Mouse (Mus musculus) limb, embryonic 13.5 days (tissue): Measurements from ENCODE around the gene Elf5. TPM values are rescaled to one million over a fixed set of nuclear protein-coding genes. Genes with fewer than 3 reads are reported as not detected.
A peak's percentile ranks its signal among the peaks of the same experiment; 100 is the strongest.

Experiments
- ATAC-seq: fragments of 200-750 bp; cut with Nextera tagmentation; 2 replicates; pipeline ENCODE4 v1.8.0; 2017; ENCODE audit warnings: low read depth, moderate number of reproducible peaks, moderate TSS enrichment; ENCODE audit not compliant: low FRiP score
- H3K27ac ChIP-seq: fragments of 300-500 bp; sonication (generic); 2 replicates; pipeline ENCODE4 v1.5.1; 2015; ENCODE audit warnings: inconsistent platforms, mild to moderate bottlenecking, moderate library complexity
- H3K27me3 ChIP-seq: fragments of 300-500 bp; sonication (generic); 2 replicates; pipeline ENCODE4 v1.6.1; 2015; ENCODE audit warnings: mild to moderate bottlenecking, inconsistent platforms
- H3K36me3 ChIP-seq: fragments of 300-500 bp; sonication (generic); 2 replicates; pipeline ENCODE4 v1.6.1; 2015; ENCODE audit warnings: inconsistent platforms, mild to moderate bottlenecking, moderate library complexity
- H3K4me1 ChIP-seq: fragments of 300-500 bp; sonication (generic); 2 replicates; pipeline ENCODE4 v1.6.1; 2015; ENCODE audit warnings: inconsistent platforms
- H3K4me2 ChIP-seq: fragments of 300-500 bp; sonication (generic); replicated peaks from 2 replicates; pipeline ENCODE4 v1.6.1; 2015; ENCODE audit warnings: inconsistent platforms, mild to moderate bottlenecking, moderate library complexity
- H3K4me3 ChIP-seq: fragments of 300-500 bp; sonication (generic); 2 replicates; pipeline ENCODE4 v1.5.1; 2015; ENCODE audit warnings: moderate library complexity, mild to moderate bottlenecking, inconsistent platforms
- H3K9ac ChIP-seq: fragments of 300-500 bp; sonication (generic); 2 replicates; pipeline ENCODE4 v1.6.1; 2015; ENCODE audit warnings: mild to moderate bottlenecking, inconsistent platforms
- H3K9me3 ChIP-seq: fragments of 300-500 bp; sonication (generic); 2 replicates; pipeline ENCODE4 v1.6.1; 2016; ENCODE audit warnings: inconsistent platforms
- WGBS: fragments of 180-500 bp; shearing (Covaris S2); methylation state at CpG from one replicate; pipeline ENCODE4 v1.1.7; 2015; 5-methylcytosine and 5-hydroxymethylcytosine counted together
- polyA plus RNA-seq: library from polyadenylated mRNA; unstranded; fragments of >200 nt; fragmentation: Nextera tagmentation; extraction: Ambion mirVana; gene quantifications from 2 replicates; pipeline ENCODE4 v1.2.1, GENCODE M21; 2015

The Elf5 gene
- polyA plus RNA-seq, 1 experiment from 2014 or later: 0.17 TPM

- Histone ChIP-seq H3K36me3 (no peaks in the 10 kb centered on the region), H3K4me3 (no peak overlapping the region), H3K9ac (no peak overlapping the region), H3K4me1 (peaks cover 19% of the 10 kb centered on the region), H3K27ac (no peak overlapping the region), H3K27me3 (no peaks in the 10 kb centered on the region), H3K4me2 (no peak overlapping the region), H3K9me3 (no peaks in the 10 kb centered on the region)
- WGBS: 69% methylated on average over 11 of the region's 11 CpGs
- ATAC-seq: no peak
Observed at GRCm38 (mm10) chr2:103481314-103482231, 70.1 kb downstream of the Elf5 start.

DNA sequence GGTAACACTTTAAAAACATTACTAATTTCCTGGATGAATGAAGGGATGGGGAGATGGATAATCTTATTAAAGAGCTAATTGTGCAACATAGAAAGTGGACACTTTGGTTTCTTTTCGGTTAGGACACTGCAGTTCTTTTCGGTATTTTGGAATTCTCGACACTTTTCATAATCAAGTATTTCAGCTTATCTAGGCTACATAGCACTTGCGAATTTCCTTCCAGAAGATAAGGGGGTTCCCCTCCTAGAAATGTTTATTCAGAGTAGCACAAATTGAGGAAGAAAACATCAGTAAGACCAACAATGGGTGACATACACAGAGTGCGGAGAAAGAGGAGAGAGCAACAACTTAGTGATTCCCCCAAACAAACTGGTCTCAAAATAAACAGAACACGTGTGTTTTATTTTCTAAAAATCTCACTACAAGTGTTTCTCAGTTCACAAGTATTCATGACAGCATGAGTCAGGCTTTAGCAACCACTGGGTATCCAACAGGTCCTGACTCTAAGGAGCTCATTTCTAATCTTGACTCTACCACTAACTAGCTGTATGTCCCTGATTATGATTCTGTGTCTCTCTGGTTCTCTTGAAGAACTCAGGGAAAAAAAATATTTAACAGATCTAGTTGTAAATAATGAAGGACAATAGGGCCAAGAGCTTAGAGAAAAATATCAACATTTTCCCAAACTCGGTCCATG lies 71.9 kb downstream of the Elf5 start:
- Histone ChIP-seq H3K4me3 (peak overlapping the region; percentile 80), H3K27me3 (no peaks in the 10 kb centered on the region), H3K9me3 (no peaks in the 10 kb centered on the region), H3K27ac (no peak overlapping the region), H3K4me1 (peaks cover 19% of the 10 kb centered on the region), H3K4me2 (peak overlapping the region; percentile 77), H3K36me3 (no peaks in the 10 kb centered on the region), H3K9ac (peak overlapping the region; percentile 86)
- ATAC-seq: no peak
- WGBS: 85% methylated on average over 7 of the region's 7 CpGs

DNA sequence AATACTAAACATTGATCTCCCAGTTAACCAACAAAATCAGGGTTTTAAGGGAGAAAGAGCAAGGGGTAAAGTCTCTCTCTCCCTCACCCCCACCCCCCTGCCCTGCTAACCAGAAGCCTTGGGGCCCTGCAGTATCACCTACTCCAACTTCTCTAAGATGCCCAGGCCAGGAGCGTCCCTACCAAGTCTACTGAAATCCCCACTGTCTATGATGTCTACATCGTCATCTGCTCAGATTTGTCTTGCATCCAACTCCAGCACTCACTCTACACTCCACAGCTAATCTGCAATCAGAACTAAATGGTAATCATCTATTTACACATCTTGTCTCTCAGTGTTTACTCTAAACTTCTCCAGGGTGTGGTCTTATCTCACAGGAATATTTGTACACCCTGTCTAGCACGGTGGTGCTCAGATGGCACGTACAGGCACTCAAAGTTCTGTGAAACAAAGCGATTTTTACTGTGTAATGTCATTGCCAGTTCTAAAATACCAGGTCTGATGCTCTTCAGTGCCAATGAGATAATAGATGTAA lies 72.6 kb downstream of the Elf5 start:
- H3K4me2 ChIP-seq: peak overlapping the region; percentile 77

GRCm38 (mm10) chr2:103484617-103485401 lies 73.3 kb downstream of the Elf5 start, which contains the start of gene Cat:
Gene Cat (minus strand): TSS chr2:103485160.
- WGBS: 0% methylated on average over 41 of the region's 41 CpGs

More for the DNA sequence above, 72.6 kb downstream of the Elf5 start:
- H3K4me1 ChIP-seq: peaks cover 19% of the 10 kb centered on the region
- H3K9ac ChIP-seq: peak overlapping the region; percentile 86
- no peaks in the 10 kb centered on the region for H3K27me3 ChIP-seq
- no peak for ATAC-seq
- WGBS: 36% methylated on average over 5 of the region's 5 CpGs
- H3K9me3 ChIP-seq: no peaks in the 10 kb centered on the region
- peak overlapping the region; percentile 80 for H3K4me3 ChIP-seq
- no peak overlapping the region for H3K27ac ChIP-seq
- no peaks in the 10 kb centered on the region for H3K36me3 ChIP-seq

DNA sequence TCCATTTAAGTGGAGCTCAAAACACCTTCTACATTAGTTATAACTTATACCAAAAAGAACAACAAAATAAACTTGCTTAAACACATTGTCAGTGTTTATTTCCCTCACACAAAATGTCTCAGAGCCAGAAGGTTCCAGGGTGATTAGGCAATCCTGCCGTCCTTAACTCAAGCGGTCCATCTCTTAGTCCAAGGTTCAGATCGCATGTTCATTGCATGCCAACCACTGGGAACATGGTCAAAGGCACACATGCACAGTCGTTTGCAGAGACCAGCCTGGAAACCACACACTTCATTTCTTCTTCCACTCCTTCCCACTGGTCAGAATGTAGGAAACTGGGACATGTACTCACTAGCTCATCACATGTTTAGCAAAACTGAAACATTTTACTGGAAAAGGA lies 81.0 kb downstream of the Elf5 start:
- no peak overlapping the region for H3K27ac ChIP-seq
- no peaks in the 10 kb centered on the region for H3K36me3 ChIP-seq
- no peak overlapping the region for H3K4me2 ChIP-seq
- no peaks in the 10 kb centered on the region for H3K4me1 ChIP-seq
- no peaks in the 10 kb centered on the region for H3K27me3 ChIP-seq
- no peak overlapping the region for H3K9ac ChIP-seq
- WGBS: 88% methylated on average over 4 of the region's 4 CpGs
- H3K4me3 ChIP-seq: no peak overlapping the region
- no peaks in the 10 kb centered on the region for H3K9me3 ChIP-seq
- ATAC-seq: no peak

More at GRCm38 (mm10) chr2:103484617-103485401, 73.3 kb downstream of the Elf5 start, which contains the start of gene Cat:
- H3K27ac ChIP-seq: peak within 1 kb of the TSS; percentile 97
- ATAC-seq: peak; percentile 99
- H3K4me3 ChIP-seq: peak within 1 kb of the TSS; percentile 80
- H3K4me2 ChIP-seq: peak within 1 kb of the TSS; percentile 77
- peak within 1 kb of the TSS; percentile 86 for H3K9ac ChIP-seq
- no peaks in the 10 kb centered on the region for H3K36me3 ChIP-seq
- H3K9me3 ChIP-seq: no peaks in the 10 kb centered on the region
- H3K4me1 ChIP-seq: peaks cover 19% of the 10 kb centered on the region
- no peaks in the 10 kb centered on the region for H3K27me3 ChIP-seq

DNA sequence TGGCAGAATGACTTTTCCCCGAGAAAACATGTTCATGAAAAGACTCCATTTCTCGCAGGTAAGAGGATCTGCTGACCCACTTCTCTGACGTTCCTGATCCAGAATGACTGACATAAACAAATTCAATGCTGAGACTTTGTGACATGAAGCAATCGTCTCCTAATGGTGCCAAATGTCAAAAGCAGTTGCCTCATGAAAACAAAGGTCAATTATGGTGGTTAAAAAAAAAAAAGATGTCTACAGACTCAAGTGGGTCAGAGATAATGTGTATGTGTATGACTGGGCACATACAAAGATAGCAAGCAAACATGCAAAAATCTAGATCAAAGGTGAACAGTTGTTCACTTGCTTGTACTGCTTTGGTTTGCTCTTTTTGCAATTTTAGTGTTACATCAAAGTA lies 82.3 kb downstream of the Elf5 start:
- H3K36me3 ChIP-seq: no peaks in the 10 kb centered on the region

DNA sequence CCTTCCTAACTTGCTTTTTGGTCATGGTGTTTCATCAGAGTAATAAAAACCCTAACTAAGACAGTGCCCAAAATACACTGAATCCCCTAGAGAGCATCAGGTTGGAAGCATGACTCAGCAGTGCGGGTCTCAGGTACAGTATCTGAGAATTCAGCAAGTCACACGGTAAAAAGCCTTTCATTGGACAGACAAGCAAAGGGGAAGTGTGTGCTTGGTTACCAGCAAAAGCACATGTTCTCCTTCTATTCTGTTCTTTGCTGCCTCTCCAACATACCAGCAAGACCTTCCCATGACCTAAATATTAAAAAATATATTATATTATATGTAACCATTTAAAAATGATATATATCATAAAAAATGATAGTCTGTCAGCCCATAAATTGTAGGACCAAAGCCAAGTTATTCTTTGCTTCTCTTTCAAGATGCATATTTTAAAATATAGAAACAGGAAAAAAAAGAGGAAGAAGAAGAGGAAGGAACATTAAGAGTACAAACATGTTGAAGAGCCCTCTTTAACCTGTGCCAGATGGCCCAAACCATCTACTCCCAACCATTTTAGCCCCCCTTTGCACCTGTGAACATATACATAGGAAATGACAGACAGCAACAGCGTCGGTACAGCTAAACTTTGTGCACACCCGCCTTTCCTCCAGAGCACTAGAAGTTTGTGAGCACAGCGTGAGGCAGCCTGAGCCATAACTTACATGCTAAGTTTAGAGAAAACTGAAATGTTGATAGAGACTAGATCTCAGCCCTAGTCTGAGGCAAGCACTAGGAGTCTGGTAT lies 84.3 kb downstream of the Elf5 start:
- no peaks in the 10 kb centered on the region for H3K36me3 ChIP-seq
- no peaks in the 10 kb centered on the region for H3K27me3 ChIP-seq
- ATAC-seq: no peak
- no peak overlapping the region for H3K4me2 ChIP-seq
- no peaks in the 10 kb centered on the region for H3K9me3 ChIP-seq
- no peak overlapping the region for H3K9ac ChIP-seq
- no peak overlapping the region for H3K27ac ChIP-seq
- no peak overlapping the region for H3K4me3 ChIP-seq
- H3K4me1 ChIP-seq: no peaks in the 10 kb centered on the region
- WGBS: 85% methylated on average over 6 of the region's 6 CpGs

More for the DNA sequence above, 82.3 kb downstream of the Elf5 start:
- H3K9ac ChIP-seq: no peak overlapping the region
- 79% methylated on average over 4 of the region's 4 CpGs for WGBS
- H3K9me3 ChIP-seq: no peaks in the 10 kb centered on the region
- H3K27me3 ChIP-seq: no peaks in the 10 kb centered on the region
- no peaks in the 10 kb centered on the region for H3K4me1 ChIP-seq
- ATAC-seq: no peak
- no peak overlapping the region for H3K4me2 ChIP-seq
- H3K4me3 ChIP-seq: no peak overlapping the region
- H3K27ac ChIP-seq: no peak overlapping the region

Other genes with a start within 250 kb of the Elf5 start
- gene Ehf, start 108.4 kb upstream of the Elf5 start, polyA plus RNA-seq: 0.28 and 0.45 TPM in 2 replicates
- 70.9 and 75.4 TPM in 2 replicates for gene Cat, start 73.5 kb downstream of the Elf5 start, polyA plus RNA-seq
- gene Abtb2, start 154.6 kb downstream of the Elf5 start, polyA plus RNA-seq: 17.6 and 20.5 TPM in 2 replicates